Mouse (Mus musculus) liver, adult 2 months (tissue): ENCODE results near the gene Wnt4. TPM values are rescaled to one million over a fixed set of nuclear protein-coding genes. Genes with fewer than 3 reads are reported as not detected.

ENCODE experiments used
- DNase-seq: peaks from one replicate; pipeline ENCODE4 v3.0.0-alpha.2; 2011; ENCODE audit warnings: low read depth, low spot score; ENCODE audit errors: extremely low read depth
- H3K27ac ChIP-seq: fragments of 200-500 bp; replicated peaks from 2 replicates; pipeline ENCODE4 v1.5.1; 2012; ENCODE audit warnings: low read depth, mild to moderate bottlenecking, control low read depth, inconsistent platforms, low read length; ENCODE audit not compliant: insufficient read depth
- H3K27me3 ChIP-seq: fragments of 200-500 bp; 2 replicates; pipeline ENCODE4 v1.6.1; 2012; ENCODE audit warnings: mild to moderate bottlenecking, moderate library complexity, low read length, inconsistent platforms; ENCODE audit not compliant: control insufficient read depth, insufficient read depth
- H3K36me3 ChIP-seq: fragments of 200-500 bp; 2 replicates; pipeline ENCODE4 v1.6.1; 2012; ENCODE audit warnings: low read length, inconsistent platforms; ENCODE audit not compliant: control insufficient read depth, insufficient read depth
- H3K4me1 ChIP-seq: fragments of 200-500 bp; 2 replicates; pipeline ENCODE4 v1.6.1; 2011; ENCODE audit warnings: low read length; ENCODE audit not compliant: control insufficient read depth, insufficient read depth
- H3K4me3 ChIP-seq: fragments of 200-500 bp; 2 replicates; pipeline ENCODE4 v1.5.1; 2011; ENCODE audit warnings: low read depth, mild to moderate bottlenecking, control low read depth, low read length, moderate library complexity; ENCODE audit not compliant: insufficient read depth
- H3K79me2 ChIP-seq: fragments of 200-500 bp; 2 replicates; pipeline ENCODE4 v1.6.1; 2012; ENCODE audit warnings: inconsistent platforms, mild to moderate bottlenecking, low read length, moderate library complexity; ENCODE audit not compliant: control insufficient read depth, insufficient read depth
- H3K9ac ChIP-seq: fragments of 200-500 bp; 2 replicates; pipeline ENCODE4 v1.6.1; 2012; ENCODE audit warnings: low read depth, mild to moderate bottlenecking, control low read depth, inconsistent platforms, low read length
- CTCF ChIP-seq: fragments of 200-500 bp; IDR thresholded peaks from 2 replicates; pipeline ENCODE4 v1.5.1; 2011; ENCODE audit warnings: low read depth, low read length, control low read depth
- POLR2A ChIP-seq: fragments of 200-500 bp; IDR thresholded peaks from 2 replicates; pipeline ENCODE4 v1.6.1; 2011; ENCODE audit warnings: low read length, control low read depth; ENCODE audit not compliant: insufficient read depth; ENCODE audit errors: extremely low read depth
- WGBS: fragments of 180-500 bp; shearing (Covaris S2); methylation state at CpG from one replicate; pipeline ENCODE4 v1.1.7; 2018; 5-methylcytosine and 5-hydroxymethylcytosine counted together
- polyA plus RNA-seq: library from polyadenylated mRNA; depleted of rRNA; stranded (reverse); fragments of >200 nt; gene quantifications from 2 replicates; pipeline ENCODE4 v1.2.3, GENCODE M21; 2012
- total RNA-seq: library from RNA; depleted of rRNA; stranded (reverse); fragments of >200 nt; gene quantifications from 2 replicates; pipeline ENCODE4 v1.2.3, GENCODE M21; 2014

The Wnt4 gene
- total and polyA plus RNA-seq, 2 experiments: 0.46 to 0.80 TPM

GRCm38 (mm10) chr4:137313511-137313910, 36.2 kb downstream of the Wnt4 start:
- H3K4me3 ChIP-seq: no peak overlapping the region
- peaks cover 9% of the 10 kb centered on the region for H3K36me3 ChIP-seq
- H3K9ac ChIP-seq: no peak overlapping the region
- peaks cover 3% of the 10 kb centered on the region; the same call in 1 of the 2 replicates for H3K79me2 ChIP-seq
- no peaks in the 10 kb centered on the region for H3K27me3 ChIP-seq
- H3K4me1 ChIP-seq: peaks cover 16% of the 10 kb centered on the region
- TF ChIP-seq POLR2A (no peak), CTCF (peak; percentile 35; the same call in 1 of the 2 replicates)
- peak; percentile 61 for DNase-seq
- no peak overlapping the region for H3K27ac ChIP-seq
- 14% methylated on average over 2 of the region's 2 CpGs for WGBS

- DNase-seq: peak; percentile 77
- H3K79me2 ChIP-seq: peaks cover 3% of the 10 kb centered on the region; the same call in 1 of the 2 replicates
- TF ChIP-seq CTCF (no peak), POLR2A (no peak)
- H3K36me3 ChIP-seq: peaks cover 17% of the 10 kb centered on the region
- peak overlapping the region; percentile 50 for H3K27ac ChIP-seq
- H3K9ac ChIP-seq: 0 out of 2 replicates have a peak overlapping the region, but pooled peaks have one; percentile 1
- H3K27me3 ChIP-seq: no peaks in the 10 kb centered on the region
- H3K4me3 ChIP-seq: no peak overlapping the region
- H3K4me1 ChIP-seq: peaks cover 16% of the 10 kb centered on the region
- 36% methylated on average over 6 of the region's 6 CpGs for WGBS
Measured at GRCm38 (mm10) chr4:137314561-137314960, 37.3 kb downstream of the Wnt4 start.

GRCm38 (mm10) chr4:137315061-137315460, 37.8 kb downstream of the Wnt4 start:
- no peak overlapping the region for H3K9ac ChIP-seq
- no peak for DNase-seq
- H3K4me1 ChIP-seq: peaks cover 16% of the 10 kb centered on the region
- peaks cover 22% of the 10 kb centered on the region for H3K36me3 ChIP-seq
- H3K79me2 ChIP-seq: peaks cover 3% of the 10 kb centered on the region; the same call in 1 of the 2 replicates
- WGBS: 95% methylated on average over 2 of the region's 2 CpGs
- no peak for TF ChIP-seq CTCF
- no peak for TF ChIP-seq POLR2A
- H3K4me3 ChIP-seq: no peak overlapping the region
- no peaks in the 10 kb centered on the region for H3K27me3 ChIP-seq
- no peak overlapping the region for H3K27ac ChIP-seq

- Histone ChIP-seq H3K79me2 (peaks cover 3% of the 10 kb centered on the region; the same call in 1 of the 2 replicates), H3K27ac (peak overlapping the region; percentile 32; the same call in 1 of the 2 replicates), H3K9ac (no peak overlapping the region), H3K4me3 (no peak overlapping the region), H3K27me3 (no peaks in the 10 kb centered on the region), H3K36me3 (peaks cover 32% of the 10 kb centered on the region), H3K4me1 (peaks cover 16% of the 10 kb centered on the region)
- TF ChIP-seq POLR2A: no peak
- TF ChIP-seq CTCF: peak; percentile 21; the same call in 1 of the 2 replicates
- WGBS: 85% methylated on average over 4 of the region's 4 CpGs
- DNase-seq: no peak
Measured at GRCm38 (mm10) chr4:137316027-137316770, 38.9 kb downstream of the Wnt4 start.

GRCm38 (mm10) chr4:137324926-137325325, 47.6 kb downstream of the Wnt4 start:
- Histone ChIP-seq H3K27me3 (no peaks in the 10 kb centered on the region), H3K4me1 (no peaks in the 10 kb centered on the region; the same call in 1 of the 2 replicates), H3K4me3 (no peak overlapping the region), H3K9ac (no peak overlapping the region), H3K36me3 (peaks cover 72% of the 10 kb centered on the region), H3K79me2 (peaks cover 4% of the 10 kb centered on the region; the same call in 1 of the 2 replicates), H3K27ac (no peak overlapping the region)
- 85% methylated on average over 6 of the region's 6 CpGs for WGBS
- TF ChIP-seq POLR2A (no peak), CTCF (no peak)
- DNase-seq: no peak

GRCm38 (mm10) chr4:137326494-137326893, 49.2 kb downstream of the Wnt4 start:
- H3K36me3 ChIP-seq: peaks cover 66% of the 10 kb centered on the region
- no peak for TF ChIP-seq POLR2A
- no peak for TF ChIP-seq CTCF
- DNase-seq: no peak
- no peak overlapping the region for H3K4me3 ChIP-seq
- no peaks in the 10 kb centered on the region for H3K27me3 ChIP-seq
- H3K4me1 ChIP-seq: no peaks in the 10 kb centered on the region; the same call in 1 of the 2 replicates
- H3K9ac ChIP-seq: no peak overlapping the region
- H3K27ac ChIP-seq: no peak overlapping the region
- H3K79me2 ChIP-seq: peaks cover 4% of the 10 kb centered on the region; the same call in 1 of the 2 replicates
- WGBS: 88% methylated on average over 3 of the region's 3 CpGs
